Mouse (Mus musculus) urinary bladder, postnatal 0 days (tissue): ENCODE measurements around the gene Slit2. TPM values are rescaled to one million over a fixed set of nuclear protein-coding genes. Genes with fewer than 3 reads are reported as not detected.
A peak's percentile ranks its signal among the peaks of the same experiment; 100 is the strongest.

ENCODE experiments used
- microRNA-seq: library from miRNA; unstranded; fragments of <30 nt; microRNA quantifications from one replicate; pipeline ENCODE4, GENCODE M21; 2016
- polyA plus RNA-seq: library from polyadenylated mRNA; unstranded; fragments of >200 nt; fragmentation: Nextera tagmentation; extraction: Ambion mirVana; gene quantifications from 2 replicates; pipeline ENCODE4 v1.2.1, GENCODE M21; 2015

Slit2 gene
- 6.1 and 7.7 TPM in 2 replicates for polyA plus RNA-seq

DNA sequence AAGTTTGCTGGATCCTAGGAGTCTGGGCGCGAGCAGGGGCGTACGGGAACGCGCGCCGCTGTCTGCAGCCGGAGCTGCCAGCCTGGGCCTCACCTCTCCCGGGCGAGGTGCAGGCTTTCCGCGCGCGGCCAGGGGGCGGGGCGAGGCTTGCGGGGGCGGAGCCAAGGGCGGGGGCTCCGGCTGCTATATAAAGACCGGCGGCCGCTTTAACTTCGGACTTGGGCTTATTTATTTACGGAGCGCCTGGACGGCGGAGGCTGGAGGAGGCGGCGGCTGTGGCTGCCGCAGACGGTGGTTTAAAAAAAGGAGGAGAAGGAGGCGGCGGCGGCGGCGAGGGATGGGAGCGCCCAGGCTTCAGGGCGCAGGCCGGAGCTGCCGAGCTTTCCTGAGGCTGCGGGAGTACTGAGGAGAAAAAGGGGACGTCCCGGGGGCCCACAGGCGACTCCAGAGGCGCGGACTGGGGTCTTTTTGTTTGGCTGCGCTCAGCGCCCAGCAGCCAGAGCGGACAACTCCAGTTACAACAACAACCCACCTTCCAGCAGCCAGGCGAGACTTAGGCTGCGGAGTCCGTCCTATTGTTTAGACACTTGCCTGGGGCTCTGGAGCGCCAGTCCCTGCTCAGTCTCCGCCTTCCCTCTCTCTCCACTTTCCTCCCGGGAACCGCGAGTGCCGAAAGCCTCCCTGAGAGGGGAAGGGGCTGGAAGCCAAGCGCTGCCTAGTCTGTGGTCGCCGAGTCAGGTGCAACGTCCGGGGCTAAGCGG lies at the start of gene Slit2:
TSS of gene Slit2 (plus strand) at position 198 of the 761 bp plus-strand sequence.

DNA sequence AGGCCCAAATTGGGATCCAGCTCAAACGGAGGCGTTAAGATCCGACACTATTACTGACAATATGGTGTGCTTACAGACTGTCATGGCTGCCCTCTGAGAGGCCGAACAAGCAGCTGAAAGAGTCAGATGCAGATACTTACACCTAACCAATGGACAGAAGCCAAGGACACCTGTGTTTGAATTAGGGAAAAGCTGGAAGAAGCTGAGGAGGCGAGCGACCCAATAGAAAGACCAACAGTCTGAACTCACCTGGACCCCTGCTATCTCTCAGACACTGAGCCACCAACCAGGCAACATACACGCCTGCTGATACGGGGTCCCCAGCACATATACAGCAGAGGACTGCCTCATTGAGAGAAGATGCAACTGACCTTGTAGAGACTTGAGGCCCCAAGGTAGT lies 344.7 kb downstream of the Slit2 start, which contains the start of gene 5730480H06Rik:
TSS of gene 5730480H06Rik (plus strand) at position 301 of the 400 bp plus-strand sequence.

Small RNAs within 50 kb of the gene (microRNA-seq; reads per million reads assigned to microRNA genes)
- gene Mir218-1 = 19.5 reads per million, percentile 26 among the genes with 10 or more reads in this experiment
